Mouse (Mus musculus) ES-E14 (cell line): Measurements from ENCODE around the gene Brms1.

Source experiments
- CHD2 ChIP-seq: IDR thresholded peaks from 2 replicates; pipeline ENCODE4 v1.6.1; 2014; ENCODE audit warnings: mild to moderate bottlenecking, low read depth, low read length, inconsistent platforms
- MAFK ChIP-seq: IDR thresholded peaks from 2 replicates; pipeline ENCODE4 v1.6.1; 2014; ENCODE audit warnings: mild to moderate bottlenecking, low read depth, low read length, inconsistent platforms; ENCODE audit not compliant: insufficient read depth
- ZC3H11A ChIP-seq: IDR thresholded peaks from 2 replicates; pipeline ENCODE4 v1.6.1; 2012; ENCODE audit warnings: low read depth, mild to moderate bottlenecking, inconsistent platforms, low read length, borderline replicate concordance
- ZNF384 ChIP-seq: IDR thresholded peaks from 2 replicates; pipeline ENCODE4 v1.6.1; 2012; ENCODE audit warnings: low read depth, low read length, inconsistent platforms

DNA sequence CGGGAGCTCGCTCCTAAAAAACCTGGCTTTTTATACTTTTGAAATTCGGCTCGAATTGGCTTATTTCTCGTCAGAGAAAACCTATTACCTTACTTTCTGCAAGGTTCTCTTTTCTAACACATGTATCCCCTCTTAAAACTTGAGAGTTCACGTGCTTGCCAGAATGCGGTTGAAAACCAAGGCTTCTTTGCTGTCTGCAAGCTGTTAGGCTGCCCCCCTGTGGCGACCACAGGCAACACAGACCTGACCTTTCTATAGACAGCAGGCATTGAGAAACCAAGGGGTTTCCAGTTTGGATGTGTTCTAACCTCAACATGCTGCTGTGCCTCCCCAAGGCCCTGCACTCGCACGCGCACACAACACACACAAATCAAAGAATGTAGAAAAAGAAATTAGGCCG is 24.4 kb upstream of the Brms1 start:
- peak; percentile 42; the same call in 1 of the 2 replicates for TF ChIP-seq ZNF384
- no peak for TF ChIP-seq CHD2
- no peak for TF ChIP-seq MAFK
- TF ChIP-seq ZC3H11A, result no peak
